Mouse (Mus musculus) gastrocnemius, postnatal 25 days (tissue): ENCODE measurements around the gene Psmg4. TPM values are rescaled to one million over a fixed set of nuclear protein-coding genes. Genes with fewer than 3 reads are reported as not detected.
A peak's percentile ranks its signal among the peaks of the same experiment; 100 is the strongest.

Experiments
- DNase-seq: peaks from one replicate; pipeline ENCODE4 v3.0.0; 2022
- total RNA-seq, 2 experiments: library from RNA; stranded (reverse); gene quantifications; 1 replicate in 1 of 2; 2 replicates in 1 of 2; pipeline ENCODE4 v1.2.3; 2021

Psmg4 gene
- total RNA-seq, 2 experiments from 2014 or later: 15.9 to 16.2 TPM

DNA sequence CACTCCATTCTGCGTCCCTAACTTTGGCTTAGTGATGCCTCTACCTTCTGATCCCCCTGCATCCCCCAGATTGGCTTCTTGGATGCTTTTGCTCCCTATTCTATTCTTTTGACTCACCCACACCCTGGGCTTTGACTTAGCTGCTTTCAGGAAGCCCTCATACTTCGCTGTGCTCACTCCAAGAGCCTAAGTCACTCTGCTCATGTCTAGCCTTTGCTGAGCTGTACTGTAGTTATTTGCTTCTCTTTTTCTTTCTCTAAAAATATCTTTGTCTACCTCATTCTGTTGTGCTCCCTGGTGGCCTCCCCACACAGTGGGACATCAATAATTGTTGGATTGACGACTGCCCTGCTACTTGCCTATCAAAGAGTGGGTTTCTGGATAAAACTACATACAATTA lies 14.6 kb upstream of the Psmg4 start:
- DNase-seq: no peak

DNA sequence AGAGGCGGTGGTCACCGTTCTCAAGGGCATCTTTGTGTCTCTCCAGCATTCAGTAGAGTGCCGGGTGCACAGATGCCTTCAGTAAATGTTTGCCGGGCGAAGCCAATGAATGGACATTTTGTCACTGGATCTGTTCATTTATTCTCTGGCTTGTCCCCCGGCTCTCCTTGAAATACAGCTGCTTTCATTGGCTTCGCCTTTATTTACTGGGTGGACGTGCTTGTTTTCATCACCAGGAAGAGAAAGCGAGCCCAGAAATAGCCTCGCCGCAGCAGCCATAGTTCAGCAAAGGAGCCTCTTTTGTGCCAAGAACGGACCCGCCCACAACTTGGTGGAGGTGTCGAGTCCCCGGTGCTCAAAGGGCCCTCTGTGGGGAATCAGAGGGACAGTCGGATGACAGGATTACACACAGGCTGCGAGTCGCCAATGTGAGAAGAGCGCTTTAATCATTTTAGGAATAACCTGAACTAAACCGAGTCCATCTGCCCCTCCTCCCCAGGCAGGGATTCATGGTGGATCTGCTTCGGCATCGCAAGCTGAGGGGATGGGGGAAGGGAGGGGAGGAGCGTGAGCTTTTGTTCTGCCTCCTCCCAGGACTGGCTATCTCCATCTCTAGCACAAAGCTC lies 13.9 kb upstream of the Psmg4 start:
- peak; percentile 68 for DNase-seq

DNA sequence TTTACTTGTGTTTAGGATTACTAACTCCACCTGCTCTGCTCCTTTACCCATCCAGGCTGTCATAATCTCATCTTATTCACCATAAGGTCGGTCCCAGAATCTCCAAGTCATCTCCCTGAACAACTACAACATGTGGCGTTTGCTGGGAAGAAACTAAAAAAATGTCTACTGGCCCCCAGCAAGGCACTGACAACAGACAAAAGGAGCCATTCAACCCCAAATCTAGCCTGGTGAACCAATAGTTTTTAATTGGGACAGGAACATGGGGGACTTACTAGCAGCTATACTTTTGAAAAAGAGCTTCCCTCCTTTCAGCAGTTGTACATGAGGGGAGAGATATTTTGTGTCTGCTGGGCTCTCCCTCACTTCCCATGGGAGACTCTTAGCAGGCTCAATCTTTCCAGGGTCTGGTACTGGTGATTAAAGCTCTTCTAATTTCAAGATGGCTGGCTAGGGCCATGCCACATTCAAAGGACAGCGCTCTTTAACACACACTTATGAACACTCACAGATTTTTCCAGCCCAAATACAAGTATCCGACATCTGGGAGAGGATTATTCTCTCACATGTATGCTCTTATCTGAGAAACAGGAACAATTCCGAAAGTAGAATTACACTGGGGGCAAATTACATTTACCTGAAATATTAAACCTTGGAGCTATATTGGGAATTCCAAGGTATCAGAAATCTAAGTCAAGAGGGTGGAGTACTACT lies 13.1 kb upstream of the Psmg4 start:
- no peak for DNase-seq

DNA sequence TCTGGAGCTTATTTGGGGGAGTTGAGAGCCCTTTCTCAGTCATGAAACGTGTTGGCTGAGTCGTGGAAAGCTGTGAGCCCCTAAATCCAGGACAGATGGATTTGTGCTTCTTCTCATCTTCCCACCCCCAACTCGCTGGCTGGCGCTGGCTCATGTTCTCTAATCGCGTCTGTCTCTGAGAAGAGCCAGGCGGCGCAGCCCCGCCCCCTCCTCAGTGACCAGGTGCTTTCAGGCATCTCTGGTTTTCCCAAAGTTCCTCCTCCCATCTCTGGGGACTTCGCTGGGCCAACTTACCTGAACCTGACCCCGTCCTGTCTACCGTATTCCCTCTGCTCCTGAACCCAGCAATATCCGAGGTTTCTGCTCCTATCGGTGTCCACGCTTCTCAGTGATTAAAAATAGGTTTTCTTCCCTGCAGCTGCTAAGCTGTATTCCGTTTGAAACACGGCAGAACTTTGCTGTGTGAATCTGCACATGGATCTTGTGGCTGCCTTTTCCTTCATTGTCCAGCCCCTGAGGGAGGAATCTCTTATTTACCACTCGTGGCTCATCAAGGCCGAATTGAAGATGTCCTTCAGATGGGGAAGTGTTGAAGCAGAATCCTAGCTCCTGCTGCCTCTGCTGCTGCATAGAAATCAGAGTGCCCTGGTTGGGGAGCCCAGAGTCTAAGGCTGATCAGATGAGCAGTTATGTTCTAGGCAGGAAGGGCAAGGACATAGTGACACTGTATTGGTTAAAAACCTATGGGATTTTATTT lies 12.3 kb upstream of the Psmg4 start:
- DNase-seq: no peak

DNA sequence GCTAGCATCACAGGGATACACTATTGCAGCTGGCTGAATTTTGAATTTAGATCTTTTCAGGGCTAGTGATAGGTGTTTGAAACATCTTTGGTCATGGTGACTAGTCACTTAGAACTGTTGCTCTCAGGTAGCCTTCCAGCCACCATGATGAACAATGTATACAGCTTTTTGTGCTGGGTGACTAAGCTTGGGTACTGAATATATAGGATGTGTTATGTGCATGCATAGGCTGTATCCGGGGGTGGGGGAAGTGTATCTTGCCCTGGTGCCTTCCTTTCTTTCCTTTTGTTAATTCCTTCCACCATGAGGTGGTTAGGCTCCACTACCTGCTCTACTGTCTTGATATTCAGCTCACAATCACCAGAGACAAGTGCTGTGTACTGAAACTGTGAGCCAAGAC lies 11.3 kb upstream of the Psmg4 start:
- DNase-seq: no peak

DNA sequence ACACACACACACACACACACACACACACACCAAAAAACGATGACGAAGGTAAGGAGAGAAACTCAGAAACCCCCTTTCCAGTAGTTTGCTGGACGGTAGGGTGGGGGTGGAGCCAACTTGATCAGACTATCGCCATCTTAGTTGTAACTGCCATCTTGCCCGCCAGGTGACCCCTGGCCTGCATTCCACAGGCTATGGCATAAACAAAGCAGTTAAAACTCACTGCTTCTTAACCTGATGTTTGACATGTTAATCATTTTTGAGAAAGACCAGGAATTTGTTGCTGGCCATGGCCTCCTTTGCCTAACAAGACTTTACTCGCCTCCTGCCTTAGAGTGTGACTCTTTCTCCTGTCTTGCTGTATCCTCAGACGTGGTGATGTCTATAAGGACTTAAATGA lies 10.1 kb upstream of the Psmg4 start:
- no peak for DNase-seq

DNA sequence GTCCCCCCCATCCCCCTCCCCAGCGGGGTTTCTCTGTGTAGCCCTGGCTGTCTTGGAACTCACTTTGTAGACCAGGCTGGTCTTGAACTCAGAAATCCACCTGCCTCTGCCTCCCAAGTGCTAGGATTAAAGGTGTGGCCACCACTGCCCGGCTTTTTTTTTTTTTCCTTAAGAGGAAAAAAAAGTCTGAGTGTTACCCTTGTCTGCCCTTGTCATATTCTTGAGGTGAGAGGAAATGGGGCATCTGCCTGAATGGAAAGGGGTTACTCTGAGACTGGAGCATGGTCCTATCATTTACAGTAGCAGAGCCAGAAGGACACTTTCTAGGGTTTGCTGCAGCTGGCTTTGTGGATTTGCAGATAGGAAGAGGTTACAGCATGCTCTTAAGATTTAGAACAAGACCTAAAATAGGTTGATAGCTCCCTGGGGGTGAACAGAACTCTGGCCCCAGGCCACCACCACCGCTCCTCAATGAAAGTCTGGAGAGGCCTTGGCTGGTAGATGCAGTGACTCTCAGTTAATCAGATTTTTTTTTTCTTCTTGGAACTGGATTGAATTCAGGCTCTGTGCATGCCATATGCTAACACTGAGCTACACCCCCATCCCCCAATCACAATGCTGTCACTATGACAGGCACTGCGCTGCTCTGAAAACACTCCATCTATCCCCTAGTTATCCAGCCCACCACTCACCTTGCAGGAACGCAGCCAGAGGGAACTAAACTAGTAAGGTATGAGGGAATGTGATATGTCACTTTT lies 9.3 kb upstream of the Psmg4 start:
- DNase-seq: peak; percentile 36

DNA sequence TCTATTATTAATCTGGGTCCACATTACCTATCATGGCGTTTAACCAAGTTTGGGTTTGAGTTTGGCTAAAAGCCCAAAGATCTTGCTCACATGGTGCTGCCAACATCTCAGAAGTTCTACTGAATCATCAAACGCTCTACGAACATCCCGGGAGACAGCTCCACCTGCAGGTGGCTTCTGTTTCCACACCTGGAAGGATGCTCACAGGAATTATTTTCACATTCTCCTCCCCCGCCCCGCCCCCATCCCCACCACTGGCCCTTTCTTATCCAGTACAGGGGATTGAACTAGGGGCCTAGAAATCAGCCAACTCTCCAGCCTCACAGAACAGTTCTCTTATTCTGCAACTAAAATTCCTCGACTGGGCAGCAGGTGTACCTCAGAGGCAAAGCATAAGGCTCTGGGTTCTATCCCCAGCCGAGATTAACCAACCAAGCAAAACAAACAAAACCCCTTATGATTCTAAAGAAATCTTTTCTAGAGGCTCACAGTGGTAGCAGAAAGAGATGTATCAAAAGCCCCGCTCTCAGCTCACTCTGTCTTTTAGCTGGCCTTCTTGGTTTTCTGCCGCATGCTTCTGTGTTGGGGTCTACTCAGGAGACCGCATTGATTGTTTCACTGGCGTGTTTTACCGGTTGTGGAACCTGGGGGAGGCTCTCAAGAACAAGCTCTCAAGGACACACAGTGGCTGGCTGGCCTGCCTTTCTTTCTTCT lies 8.4 kb upstream of the Psmg4 start:
- DNase-seq: peak; percentile 47

DNA sequence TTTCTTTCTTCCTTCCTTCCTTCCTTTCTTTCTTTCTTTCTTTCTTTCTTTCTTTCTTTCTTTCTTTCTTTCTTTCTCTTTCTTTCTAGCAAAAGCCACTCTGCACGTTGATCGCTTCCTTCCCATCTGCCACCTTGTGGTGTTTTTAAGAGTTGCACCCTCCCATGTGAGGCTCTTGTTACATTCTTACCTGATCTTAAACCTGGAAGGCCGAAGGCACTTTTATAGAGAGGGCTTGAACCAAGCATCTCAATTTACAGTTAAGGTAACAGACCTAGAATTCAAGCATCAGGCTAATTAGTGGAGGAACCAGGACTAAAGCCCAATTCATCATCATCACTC lies 7.9 kb upstream of the Psmg4 start:
- DNase-seq: no peak

DNA sequence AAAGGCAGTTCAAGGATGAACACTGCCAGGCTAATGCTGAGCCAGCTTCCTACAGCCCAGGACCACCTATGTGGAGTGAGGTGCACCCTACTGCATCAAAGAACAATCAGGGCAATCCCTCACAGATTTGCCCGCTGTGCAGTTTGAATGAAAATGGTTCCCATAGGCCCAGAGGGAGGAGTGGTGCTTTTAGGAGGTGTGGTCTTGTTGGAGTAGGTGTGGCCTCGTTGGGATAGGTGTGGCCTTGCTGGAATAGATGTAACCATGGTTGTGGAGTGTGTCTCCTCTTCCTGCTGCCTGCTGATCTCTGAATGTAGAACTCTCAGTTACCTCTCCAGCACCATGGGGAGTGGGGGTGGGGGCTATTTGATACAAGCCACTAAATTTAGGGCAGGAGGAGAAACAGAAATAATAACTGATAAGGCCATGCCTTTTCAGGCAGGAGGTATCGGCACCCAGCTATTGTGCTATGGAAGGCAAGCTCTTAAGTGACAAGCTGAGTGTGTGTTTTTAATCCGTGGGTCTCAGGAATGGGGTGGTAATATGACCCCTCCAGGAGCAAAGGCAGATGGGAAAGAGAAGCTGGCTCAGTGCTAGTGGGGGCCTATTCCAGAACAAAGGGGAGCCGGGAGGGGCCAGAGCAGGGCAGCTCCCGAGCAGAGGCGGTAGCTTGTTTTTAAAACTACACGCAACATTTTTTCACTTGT lies 6.5 kb upstream of the Psmg4 start:
- DNase-seq: no peak

DNA sequence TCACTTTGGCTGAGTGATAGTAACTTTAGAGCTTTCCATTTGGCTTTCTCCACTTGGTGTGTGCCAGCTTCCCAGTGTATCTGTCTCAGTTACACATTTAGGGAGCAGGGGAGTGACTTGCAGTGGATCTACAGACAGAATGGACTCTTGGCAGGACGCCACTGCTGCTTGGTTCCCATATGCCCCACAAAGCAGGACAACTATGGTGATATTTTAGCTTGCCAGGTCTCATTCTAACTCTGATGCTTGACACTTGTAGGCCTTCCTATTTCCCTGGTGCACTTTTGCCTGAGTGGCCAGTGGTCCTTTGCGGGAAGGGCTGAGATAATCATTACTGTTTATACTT lies 6.0 kb upstream of the Psmg4 start:
- no peak for DNase-seq

DNA sequence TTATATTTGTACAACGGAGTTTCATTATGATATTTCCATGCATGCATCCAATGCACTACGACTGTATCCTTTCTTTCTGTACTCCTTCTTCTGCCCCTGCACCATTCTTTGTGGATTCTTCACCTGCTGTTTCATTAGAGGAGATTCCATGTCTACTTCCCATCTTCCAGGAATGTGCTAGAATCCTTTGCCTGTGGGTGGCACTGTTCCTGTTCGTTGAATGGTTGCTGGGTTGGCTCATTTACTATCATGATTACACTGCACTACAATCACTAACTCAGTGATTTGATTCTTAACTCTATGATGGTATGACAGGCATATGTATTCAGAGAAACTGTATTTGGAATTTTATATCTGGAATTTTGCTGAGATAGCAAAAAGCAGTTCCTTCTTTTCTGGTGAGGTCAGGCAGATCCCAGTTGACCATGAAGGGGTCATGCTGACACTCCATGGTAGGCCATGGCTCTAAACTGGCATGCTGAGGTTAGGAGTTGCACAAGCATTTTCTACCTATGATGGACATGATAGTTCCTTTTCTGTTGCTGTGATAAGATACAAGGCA lies 5.1 kb upstream of the Psmg4 start:
- no peak for DNase-seq

DNA sequence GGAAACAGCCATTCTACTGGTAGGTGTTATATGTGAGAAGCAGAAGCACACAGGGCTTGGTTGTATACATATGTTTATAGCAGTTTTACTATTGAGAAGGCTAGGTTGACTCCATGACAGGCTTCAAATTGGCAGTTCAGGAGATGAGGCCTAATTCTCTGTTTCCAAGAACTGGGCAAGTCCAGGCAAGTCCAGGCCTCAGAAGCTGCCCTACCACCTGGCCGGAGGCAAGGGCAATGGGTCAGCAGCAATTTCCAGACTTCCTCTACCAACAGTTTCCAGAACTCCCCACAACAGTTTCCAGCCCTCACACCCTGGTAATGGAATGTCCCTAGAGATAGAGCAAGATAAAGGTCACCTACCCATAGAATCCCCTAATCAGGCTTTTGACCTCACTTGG lies 2.8 kb upstream of the Psmg4 start:
- no peak for DNase-seq

DNA sequence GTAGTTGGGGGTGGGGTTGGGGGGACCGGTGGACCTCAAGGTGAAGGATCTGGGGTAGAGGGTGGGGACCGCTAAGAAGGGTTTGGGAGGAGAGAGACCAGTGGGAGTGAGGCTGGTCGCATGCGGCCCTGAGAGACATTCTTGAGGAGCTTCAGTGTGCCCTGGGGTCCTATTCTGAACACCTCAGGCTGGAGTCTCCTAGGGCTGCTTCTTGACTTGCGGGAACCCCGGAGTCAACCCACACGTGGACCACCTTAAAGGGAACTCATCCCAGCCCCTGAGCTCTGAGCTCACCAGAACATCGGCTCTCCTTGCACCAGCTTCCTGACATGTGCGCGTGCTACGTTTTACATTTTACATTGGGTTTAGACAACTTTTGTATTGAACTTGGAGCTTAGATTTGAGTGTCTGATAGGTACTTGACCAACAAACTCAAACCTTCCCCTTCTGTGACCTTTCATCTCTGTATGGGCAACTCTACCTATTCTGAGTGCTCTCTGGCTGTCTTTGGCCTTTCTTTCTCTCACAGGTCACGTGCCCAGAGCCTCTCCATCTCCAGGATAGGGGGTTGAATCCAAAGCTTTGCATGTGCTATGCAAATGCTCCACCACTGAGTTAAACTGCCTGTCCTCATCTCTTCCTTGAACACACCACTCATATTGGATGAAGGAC lies 676 bp downstream of the Psmg4 start:
- DNase-seq: no peak

DNA sequence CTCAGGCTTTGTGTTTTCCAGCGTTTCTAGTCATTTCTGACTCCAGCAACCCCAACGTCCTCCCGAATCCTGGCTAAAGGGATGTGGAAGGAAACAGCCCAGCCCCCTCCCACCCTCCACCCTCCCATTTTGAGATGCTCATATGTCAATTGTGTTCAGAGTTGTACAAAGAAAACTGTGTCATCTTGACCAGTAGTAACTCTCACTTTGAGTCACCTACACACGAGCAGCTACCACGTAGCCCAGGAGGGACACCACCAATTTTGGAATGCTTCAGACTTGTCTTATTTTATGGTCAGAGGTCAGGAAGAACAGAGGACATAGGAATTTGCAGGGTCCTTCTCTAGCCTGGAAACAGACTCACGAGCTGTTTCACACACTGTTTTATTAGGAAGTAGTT lies 11.3 kb downstream of the Psmg4 start:
- DNase-seq: no peak

DNA sequence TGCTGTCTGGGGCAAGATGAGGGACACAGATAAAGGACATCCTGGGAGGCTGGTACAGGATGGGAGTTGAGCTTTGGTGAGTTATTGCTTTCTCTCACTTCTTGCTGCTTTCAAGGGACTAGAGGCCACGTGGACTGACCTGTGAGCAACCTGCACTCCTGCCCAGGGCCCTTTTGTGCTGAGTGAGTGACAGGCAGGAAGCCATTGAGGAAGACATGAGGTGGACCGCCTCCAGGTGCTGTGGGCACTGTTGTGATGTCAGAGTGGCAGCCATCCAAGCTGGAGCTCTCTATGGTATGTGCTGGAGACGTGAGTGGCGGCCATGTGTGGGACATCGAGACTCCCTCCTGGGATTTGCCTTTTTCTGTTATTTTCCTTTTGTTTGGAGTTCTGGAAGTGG lies 18.9 kb downstream of the Psmg4 start:
- DNase-seq: no peak

DNA sequence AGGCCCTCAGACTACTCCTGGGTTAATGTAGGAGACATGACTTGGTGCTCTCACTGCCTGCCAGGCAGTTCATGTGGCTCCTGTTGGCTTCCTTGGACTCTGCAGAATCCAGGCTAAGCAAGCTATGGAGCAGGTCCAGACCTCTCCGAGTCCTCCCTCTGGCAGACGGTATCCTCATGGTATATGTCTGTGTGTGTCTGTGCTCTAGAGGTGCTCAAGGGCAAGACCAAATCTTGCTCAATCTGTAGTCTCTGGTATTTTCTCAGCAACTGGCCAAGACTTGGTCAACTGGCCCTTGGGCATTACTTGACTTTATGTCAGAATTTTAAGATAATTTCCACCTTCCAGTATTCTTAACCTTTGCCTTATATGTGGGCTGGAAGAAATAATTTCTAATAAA lies 22.6 kb downstream of the Psmg4 start:
- DNase-seq: no peak

DNA sequence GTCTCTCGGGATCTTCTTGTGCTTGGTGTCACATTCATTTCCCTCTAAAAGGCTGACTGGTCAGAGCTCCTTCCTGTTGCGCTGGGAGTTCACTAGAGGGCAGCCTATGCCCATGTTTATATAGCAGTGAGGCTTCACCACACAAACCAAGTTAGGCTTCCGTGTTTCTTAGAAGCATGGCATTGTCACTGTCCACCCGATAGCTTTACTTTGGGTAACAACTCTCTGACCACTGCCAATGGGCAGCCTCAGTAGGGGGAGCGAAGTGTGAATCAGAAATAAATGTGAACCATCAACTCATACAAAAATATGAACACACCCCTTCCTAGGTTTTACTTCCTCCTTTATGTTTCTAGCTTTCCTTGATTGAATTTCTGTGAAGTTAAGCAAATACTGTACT lies 24.8 kb downstream of the Psmg4 start:
- DNase-seq: peak; percentile 39

DNA sequence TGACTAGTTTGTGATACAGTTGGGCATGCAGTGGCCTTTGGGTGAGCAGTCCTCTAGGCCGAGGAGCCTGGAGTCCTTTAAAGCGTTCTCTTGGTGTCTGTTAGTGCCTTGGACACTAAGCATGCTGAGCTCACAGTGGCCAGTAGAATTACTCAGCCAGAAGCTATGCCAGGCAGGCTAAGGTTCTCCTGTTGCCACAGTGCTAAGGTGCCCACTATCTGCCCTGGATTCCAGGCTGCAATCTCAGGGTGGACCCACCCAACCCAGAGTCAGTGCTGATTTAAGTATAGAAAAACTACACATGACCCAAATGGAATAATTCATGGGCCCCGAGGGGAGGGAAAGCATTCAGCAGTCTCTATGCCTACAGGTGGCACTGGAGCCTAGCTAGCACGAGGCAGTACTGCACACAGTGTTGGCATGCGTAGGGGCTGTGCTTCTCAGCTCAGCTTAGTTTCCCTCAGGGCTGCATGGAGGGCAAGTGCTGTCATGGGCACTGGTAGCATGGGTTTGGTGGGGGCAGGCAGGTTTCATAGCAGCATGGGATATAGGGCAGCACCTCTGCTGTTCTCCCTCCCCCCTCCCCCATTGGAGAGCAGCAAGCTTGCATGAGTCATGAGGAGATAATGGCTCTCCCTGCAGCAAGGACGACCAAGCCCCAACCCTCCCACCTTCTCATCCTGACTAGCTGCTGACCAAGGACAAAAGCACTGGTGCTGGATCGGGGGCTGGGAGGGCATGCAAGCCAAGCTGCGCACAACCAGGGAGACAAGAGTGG lies 29.8 kb downstream of the Psmg4 start:
- DNase-seq: no peak

DNA sequence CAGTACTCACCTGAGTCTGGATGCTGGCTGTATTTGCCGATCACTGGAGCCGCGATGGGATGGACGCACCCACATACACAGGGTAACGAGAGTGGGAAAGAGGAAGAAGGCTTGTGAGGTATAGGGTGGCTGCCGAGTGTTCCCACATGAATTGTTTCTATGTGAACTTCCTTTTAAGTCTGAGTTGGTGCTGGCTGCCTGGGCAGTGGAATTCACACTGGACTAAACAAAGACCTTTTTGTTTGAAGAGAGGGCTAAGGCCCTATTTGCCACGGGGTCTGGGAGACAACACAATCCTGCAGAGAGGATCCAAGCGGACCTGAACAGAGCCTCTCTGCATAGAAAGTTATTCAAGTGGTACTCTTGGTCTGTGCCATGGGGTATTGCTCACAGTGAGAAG lies 30.6 kb downstream of the Psmg4 start:
- no peak for DNase-seq
